Mouse (Mus musculus) lung, postnatal 0 days (tissue): ENCODE data around the gene Ralgps2.

ENCODE experiments used
- CTCF ChIP-seq: IDR thresholded peaks from 2 replicates; pipeline ENCODE4 v1.5.1; 2016; ENCODE audit warnings: antibody characterized with exemption, mild to moderate bottlenecking
- EP300 ChIP-seq: IDR thresholded peaks from 2 replicates; pipeline ENCODE4 v1.6.1; 2016; ENCODE audit warnings: antibody characterized with exemption, mild to moderate bottlenecking, control low read depth

DNA sequence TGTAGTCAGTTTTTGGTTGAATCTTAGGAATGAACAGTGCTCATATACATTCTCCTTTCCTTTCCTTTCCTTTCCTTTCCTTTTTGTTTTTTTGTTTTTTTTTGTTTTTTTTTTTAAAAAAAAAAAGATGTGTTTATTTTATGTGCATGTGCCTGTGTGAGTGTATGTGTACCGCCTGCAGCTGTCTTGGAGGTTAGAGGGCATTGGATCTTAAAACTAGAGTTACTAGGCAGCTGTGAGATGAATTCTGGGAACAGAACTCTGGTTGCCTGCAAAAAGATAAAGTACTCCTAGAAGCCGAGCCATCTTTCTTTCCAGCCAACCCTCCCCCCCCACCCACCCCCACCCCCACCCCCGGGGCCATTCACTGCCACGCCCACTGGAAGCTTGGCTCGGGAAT, 10.9 kb upstream of the Ralgps2 start:
- TF ChIP-seq CTCF (no peak), EP300 (no peak)
